Mouse (Mus musculus) left cerebral cortex, postnatal 25 days (tissue): ENCODE measurements around the gene 4930469K13Rik. TPM values are rescaled to one million over a fixed set of nuclear protein-coding genes. Genes with fewer than 3 reads are reported as not detected.

Source experiments
- DNase-seq, 2 experiments: peaks; one replicate each; pipeline ENCODE4 v3.0.0; 2022; ENCODE audit warnings: low spot score in 2 of 2, mixed read lengths in 1 of 2
- intact Hi-C: fragments of 180-260 bp; cut with DNase I; formaldehyde crosslinking; loops from one replicate; pipeline ENCODE4 v1.15.1; 2025
- total RNA-seq, 2 experiments: library from RNA; stranded (reverse); gene quantifications; 2 replicates each; pipeline ENCODE4 v1.2.3; 2021

4930469K13Rik gene
- total RNA-seq, 2 experiments from 2014 or later: not detected

- DNase-seq: no peak
- intact Hi-C loops: loop anchor here (5.0 kb wide), 2 partner anchors 82 to 287 kb away; no protein-coding TSS in a partner anchor
Observed at GRCm38 (mm10) chr11:33925778-33926177, 172.6 kb downstream of the 4930469K13Rik start.

Other genes starting within 250 kb of the 4930469K13Rik start
- gene Kcnmb1, start 135.5 kb downstream of the 4930469K13Rik start, total RNA-seq: under 1 TPM in 1 of 2 experiments, not detected in 1; 0.25 TPM
- 10 to 100 TPM; 29.8 to 32.3 TPM for gene Kcnip1, start 105.4 kb downstream of the 4930469K13Rik start, total RNA-seq
- 1 to 10 TPM; 3.2 to 5.0 TPM for gene Lcp2, start 51.6 kb downstream of the 4930469K13Rik start, total RNA-seq
- not detected for gene Foxi1, start 109.5 kb upstream of the 4930469K13Rik start, total RNA-seq
- 1 to 10 TPM; 1.7 to 1.9 TPM for gene Fam196b, start 216.3 kb upstream of the 4930469K13Rik start, total RNA-seq